Mouse (Mus musculus): Measurements from ENCODE around the gene Olfr686.

Gene Olfr686

GRCm38 (mm10) chr7:105207385-105207784 lies at the start of gene Olfr686:
Gene Olfr686, minus strand, starts transcription at chr7:105207485.
- DNase-seq = no peak

- DNase-seq = peak in 1 of 2 experiments; percentile 10
These were observed 49.4 kb upstream of the Olfr686 start for GRCm38 (mm10) chr7:105256656-105257055.

GRCm38 (mm10) chr7:105248197-105248596 lies 40.9 kb upstream of the Olfr686 start:
- DNase-seq = no peak

- no peak for DNase-seq
These were observed 40.4 kb upstream of the Olfr686 start for GRCm38 (mm10) chr7:105247671-105248070.

GRCm38 (mm10) chr7:105229386-105229785 lies 22.1 kb upstream of the Olfr686 start:
- DNase-seq = no peak

GRCm38 (mm10) chr7:105228138-105228537 lies 20.9 kb upstream of the Olfr686 start:
- DNase-seq = no peak

GRCm38 (mm10) chr7:105226703-105227102 lies 19.4 kb upstream of the Olfr686 start:
- no peak for DNase-seq

GRCm38 (mm10) chr7:105226072-105226471 lies 18.8 kb upstream of the Olfr686 start:
- no peak for DNase-seq

- no peak for DNase-seq
These were observed 11.0 kb upstream of the Olfr686 start for GRCm38 (mm10) chr7:105218281-105218680.

GRCm38 (mm10) chr7:105214761-105215160 lies 7.5 kb upstream of the Olfr686 start:
- DNase-seq = no peak

GRCm38 (mm10) chr7:105185912-105186311 lies 21.4 kb downstream of the Olfr686 start, which contains the start of gene Olfr685:
Gene Olfr685, minus strand, starts transcription at chr7:105186012.
- DNase-seq = no peak

GRCm38 (mm10) chr7:105170773-105171172 lies 36.5 kb downstream of the Olfr686 start:
- no peak for DNase-seq

GRCm38 (mm10) chr7:105163553-105163952 lies 43.7 kb downstream of the Olfr686 start, which contains the start of gene Olfr684:
Gene Olfr684, minus strand, starts transcription at chr7:105163653.
- no peak for DNase-seq

All from cerebellum, postnatal 25 days (tissue).